Mouse (Mus musculus) CH12F3 (cell line): Measurements from ENCODE around the gene Gm28870.
"Not testable (repeated sequence)": the region's sequence is repeated elsewhere in the genome, so short reads cannot be mapped to it uniquely, and the experiment has no call there.

Source experiments
- in situ Hi-C: fragments of 300-500 bp; cut with MboI; formaldehyde crosslinking; loops from 2 replicates; pipeline ENCODE4 v1.14.3; 2020; ENCODE audit warnings: low sequenced_read_pairs

Gm28870 gene

GRCm38 (mm10) chrY:50096976-50097375 lies at the start of gene Gm28870:
Gene Gm28870 (plus strand): TSS chrY:50097276.
- in situ Hi-C loops: not testable (repeated sequence)
